Mouse (Mus musculus): ENCODE data around the gene Psmd13. TPM values are rescaled to one million over a fixed set of nuclear protein-coding genes. Genes with fewer than 3 reads are reported as not detected.

The Psmd13 gene
- total and polyA plus RNA-seq, 2 experiments from 2014 or later: 107 to 265 TPM

- Histone ChIP-seq H3K4me3 (ENCODE audit: low read depth, low read length) (no peak overlapping the region), H3K9me3 (ENCODE audit: low read length) (no peaks in the 10 kb centered on the region), H3K27ac (ENCODE audit: low read depth, low read length) (no peak overlapping the region), H3K36me3 (ENCODE audit: insufficient read depth, low read length) (no peaks in the 10 kb centered on the region), H3K4me1 (ENCODE audit: insufficient read depth, low read length) (no peaks in the 10 kb centered on the region; the same call in 1 of the 2 replicates), H3K4me2 (ENCODE audit: low read depth, low read length, poor library complexity, severe bottlenecking) (no peak overlapping the region), H3K9ac (replicated peaks; ENCODE audit: low read length, poor library complexity, severe bottlenecking) (no peak overlapping the region), H3K27me3 (ENCODE audit: insufficient read depth, low read length) (no peaks in the 10 kb centered on the region)
- WGBS: 92% methylated on average over 10 of the region's 10 CpGs
- ATAC-seq (ENCODE audit: low FRiP score): no peak
- no peak for DNase-seq (ENCODE audit: low spot score)
- no peak for TF ChIP-seq CTCF (IDR thresholded peaks at IDR 0.05)
Observed at GRCm38 (mm10) chr7:140946311-140946710, 64.5 kb downstream of the Psmd13 start.

GRCm38 (mm10) chr7:140946980-140947379 lies 65.2 kb downstream of the Psmd13 start:
- Histone ChIP-seq H3K27me3 (ENCODE audit: insufficient read depth, low read length) (no peaks in the 10 kb centered on the region), H3K4me3 (ENCODE audit: low read depth, low read length) (no peak overlapping the region), H3K27ac (ENCODE audit: low read depth, low read length) (no peak overlapping the region), H3K4me2 (ENCODE audit: low read depth, low read length, poor library complexity, severe bottlenecking) (no peak overlapping the region), H3K9me3 (ENCODE audit: low read length) (no peaks in the 10 kb centered on the region), H3K36me3 (ENCODE audit: insufficient read depth, low read length) (no peaks in the 10 kb centered on the region), H3K9ac (replicated peaks; ENCODE audit: low read length, poor library complexity, severe bottlenecking) (no peak overlapping the region), H3K4me1 (ENCODE audit: insufficient read depth, low read length) (no peaks in the 10 kb centered on the region)
- 68% methylated on average over 7 of the region's 7 CpGs for WGBS
- ATAC-seq (ENCODE audit: low FRiP score) (no peak), DNase-seq (ENCODE audit: low spot score) (no peak)
- TF ChIP-seq CTCF (IDR thresholded peaks at IDR 0.05): no peak

- WGBS: 90% methylated on average over 8 of the region's 8 CpGs
Observed at GRCm38 (mm10) chr7:140948161-140948560, 66.4 kb downstream of the Psmd13 start.

More at GRCm38 (mm10) chr7:140948161-140948560, 66.4 kb downstream of the Psmd13 start:
- H3K4me2 ChIP-seq (ENCODE audit: low read depth, low read length, poor library complexity, severe bottlenecking): no peak overlapping the region
- no peaks in the 10 kb centered on the region for H3K4me1 ChIP-seq (ENCODE audit: insufficient read depth, low read length)
- DNase-seq (ENCODE audit: low spot score): no peak
- no peaks in the 10 kb centered on the region for H3K9me3 ChIP-seq (ENCODE audit: low read length)
- H3K36me3 ChIP-seq (ENCODE audit: insufficient read depth, low read length): no peaks in the 10 kb centered on the region
- no peak overlapping the region for H3K4me3 ChIP-seq (ENCODE audit: low read depth, low read length)
- H3K27me3 ChIP-seq (ENCODE audit: insufficient read depth, low read length): no peaks in the 10 kb centered on the region
- H3K9ac ChIP-seq (replicated peaks; ENCODE audit: low read length, poor library complexity, severe bottlenecking): no peak overlapping the region
- no peak for ATAC-seq (ENCODE audit: low FRiP score)
- TF ChIP-seq CTCF (IDR thresholded peaks at IDR 0.05): no peak
- H3K27ac ChIP-seq (ENCODE audit: low read depth, low read length): no peak overlapping the region

Other genes starting within 250 kb of the Psmd13 start
- not detected in 2 replicates for gene Olfr53, start 235.5 kb upstream of the Psmd13 start, total RNA-seq (2014; rRNA removed)
- gene Olfr53, start 235.5 kb upstream of the Psmd13 start, polyA plus RNA-seq (2015; fragmentation: Nextera tagmentation; extraction: Ambion mirVana): not detected in 2 replicates
- 0.05 TPM in 1 of 2 replicates, not detected in the other for gene Olfr539, start 222.0 kb upstream of the Psmd13 start, total RNA-seq (2014; rRNA removed)
- gene Olfr539, start 222.0 kb upstream of the Psmd13 start, polyA plus RNA-seq (2015; fragmentation: Nextera tagmentation; extraction: Ambion mirVana): 0.04 TPM in 1 of 2 replicates, not detected in the other
- not detected in 2 replicates for gene Olfr45, start 200.0 kb upstream of the Psmd13 start, total RNA-seq (2014; rRNA removed)
- not detected in 2 replicates for gene Olfr45, start 200.0 kb upstream of the Psmd13 start, polyA plus RNA-seq (2015; fragmentation: Nextera tagmentation; extraction: Ambion mirVana)
- gene Olfr541, start 184.7 kb upstream of the Psmd13 start, total RNA-seq (2014; rRNA removed): not detected in 2 replicates
- gene Olfr541, start 184.7 kb upstream of the Psmd13 start, polyA plus RNA-seq (2015; fragmentation: Nextera tagmentation; extraction: Ambion mirVana): not detected in 2 replicates
- gene Cyp2e1, start 118.2 kb upstream of the Psmd13 start, total RNA-seq (2014; rRNA removed): not detected in 2 replicates
- not detected in 2 replicates for gene Cyp2e1, start 118.2 kb upstream of the Psmd13 start, polyA plus RNA-seq (2015; fragmentation: Nextera tagmentation; extraction: Ambion mirVana)
- gene Syce1, start 94.1 kb upstream of the Psmd13 start, total RNA-seq (2014; rRNA removed): 0.55 TPM in 1 of 2 replicates, not detected in the other
- 0.14 and 0.26 TPM in 2 replicates for gene Syce1, start 94.1 kb upstream of the Psmd13 start, polyA plus RNA-seq (2015; fragmentation: Nextera tagmentation; extraction: Ambion mirVana)
- 30.0 and 37.6 TPM in 2 replicates for gene Zfp941, start 59.8 kb upstream of the Psmd13 start, total RNA-seq (2014; rRNA removed)
- gene Zfp941, start 59.8 kb upstream of the Psmd13 start, polyA plus RNA-seq (2015; fragmentation: Nextera tagmentation; extraction: Ambion mirVana): 26.1 and 30.9 TPM in 2 replicates
- gene Urah, start 47.0 kb upstream of the Psmd13 start, total RNA-seq (2014; rRNA removed): 0.71 TPM in 1 of 2 replicates, not detected in the other
- 0.23 and 0.26 TPM in 2 replicates for gene Urah, start 47.0 kb upstream of the Psmd13 start, polyA plus RNA-seq (2015; fragmentation: Nextera tagmentation; extraction: Ambion mirVana)
- gene Scgb1c1, start 36.4 kb upstream of the Psmd13 start, total RNA-seq (2014; rRNA removed): not detected in 2 replicates
- not detected in 2 replicates for gene Scgb1c1, start 36.4 kb upstream of the Psmd13 start, polyA plus RNA-seq (2015; fragmentation: Nextera tagmentation; extraction: Ambion mirVana)
- gene Odf3, start 34.2 kb upstream of the Psmd13 start, total RNA-seq (2014; rRNA removed): not detected in 2 replicates
- gene Odf3, start 34.2 kb upstream of the Psmd13 start, polyA plus RNA-seq (2015; fragmentation: Nextera tagmentation; extraction: Ambion mirVana): 0.17 and 0.22 TPM in 2 replicates
- 0.27 and 2.5 TPM in 2 replicates for gene Gm45785, start 25.6 kb upstream of the Psmd13 start, total RNA-seq (2014; rRNA removed)
- 0.20 TPM in 1 of 2 replicates, not detected in the other for gene Gm45785, start 25.6 kb upstream of the Psmd13 start, polyA plus RNA-seq (2015; fragmentation: Nextera tagmentation; extraction: Ambion mirVana)
- 81.2 and 127 TPM in 2 replicates for gene Ric8a, start 25.0 kb upstream of the Psmd13 start, total RNA-seq (2014; rRNA removed)
- 91.8 and 98.1 TPM in 2 replicates for gene Ric8a, start 25.0 kb upstream of the Psmd13 start, polyA plus RNA-seq (2015; fragmentation: Nextera tagmentation; extraction: Ambion mirVana)
- 19.1 and 26.0 TPM in 2 replicates for gene Bet1l, start 24.4 kb upstream of the Psmd13 start, total RNA-seq (2014; rRNA removed)
- 49.9 and 53.9 TPM in 2 replicates for gene Bet1l, start 24.4 kb upstream of the Psmd13 start, polyA plus RNA-seq (2015; fragmentation: Nextera tagmentation; extraction: Ambion mirVana)
- 55.5 and 66.3 TPM in 2 replicates for gene Sirt3, start 341 bp downstream of the Psmd13 start, total RNA-seq (2014; rRNA removed)
- gene Sirt3, start 341 bp downstream of the Psmd13 start, polyA plus RNA-seq (2015; fragmentation: Nextera tagmentation; extraction: Ambion mirVana): 60.9 and 72.3 TPM in 2 replicates
- gene Cox8b, start 18.5 kb downstream of the Psmd13 start, total RNA-seq (2014; rRNA removed): not detected in 2 replicates
- gene Cox8b, start 18.5 kb downstream of the Psmd13 start, polyA plus RNA-seq (2015; fragmentation: Nextera tagmentation; extraction: Ambion mirVana): not detected in 2 replicates
- gene Nlrp6, start 38.9 kb downstream of the Psmd13 start, total RNA-seq (2014; rRNA removed): 0.24 and 0.82 TPM in 2 replicates
- 0.90 and 0.99 TPM in 2 replicates for gene Nlrp6, start 38.9 kb downstream of the Psmd13 start, polyA plus RNA-seq (2015; fragmentation: Nextera tagmentation; extraction: Ambion mirVana)
- gene Pgghg, start 59.4 kb downstream of the Psmd13 start, total RNA-seq (2014; rRNA removed): 7.8 and 10.5 TPM in 2 replicates
- 4.3 and 4.4 TPM in 2 replicates for gene Pgghg, start 59.4 kb downstream of the Psmd13 start, polyA plus RNA-seq (2015; fragmentation: Nextera tagmentation; extraction: Ambion mirVana)
- gene Ifitm5, start 68.3 kb downstream of the Psmd13 start, total RNA-seq (2014; rRNA removed): 0.99 TPM in 1 of 2 replicates, not detected in the other
- 0.63 TPM in 1 of 2 replicates, not detected in the other for gene Ifitm5, start 68.3 kb downstream of the Psmd13 start, polyA plus RNA-seq (2015; fragmentation: Nextera tagmentation; extraction: Ambion mirVana)
- not detected in 2 replicates for gene Gm45717, start 74.0 kb downstream of the Psmd13 start, total RNA-seq (2014; rRNA removed)
- gene Gm45717, start 74.0 kb downstream of the Psmd13 start, polyA plus RNA-seq (2015; fragmentation: Nextera tagmentation; extraction: Ambion mirVana): 0.81 TPM in 1 of 2 replicates, not detected in the other
- gene Ifitm2, start 74.0 kb downstream of the Psmd13 start, total RNA-seq (2014; rRNA removed): 66.6 and 79.1 TPM in 2 replicates
- 200 and 218 TPM in 2 replicates for gene Ifitm2, start 74.0 kb downstream of the Psmd13 start, polyA plus RNA-seq (2015; fragmentation: Nextera tagmentation; extraction: Ambion mirVana)
- 9.7 and 16.3 TPM in 2 replicates for gene Ifitm1, start 85.3 kb downstream of the Psmd13 start, total RNA-seq (2014; rRNA removed)
- 14.6 and 21.2 TPM in 2 replicates for gene Ifitm1, start 85.3 kb downstream of the Psmd13 start, polyA plus RNA-seq (2015; fragmentation: Nextera tagmentation; extraction: Ambion mirVana)
- gene Ifitm3, start 128.8 kb downstream of the Psmd13 start, total RNA-seq (2014; rRNA removed): 22.5 and 39.3 TPM in 2 replicates
- 67.8 and 80.5 TPM in 2 replicates for gene Ifitm3, start 128.8 kb downstream of the Psmd13 start, polyA plus RNA-seq (2015; fragmentation: Nextera tagmentation; extraction: Ambion mirVana)
- gene Ifitm6, start 136.0 kb downstream of the Psmd13 start, total RNA-seq (2014; rRNA removed): 0.99 and 1.1 TPM in 2 replicates
- 0.81 and 0.83 TPM in 2 replicates for gene Ifitm6, start 136.0 kb downstream of the Psmd13 start, polyA plus RNA-seq (2015; fragmentation: Nextera tagmentation; extraction: Ambion mirVana)
- gene Gm17387, start 147.2 kb downstream of the Psmd13 start, total RNA-seq (2014; rRNA removed): not detected in 2 replicates
- not detected in 2 replicates for gene Gm17387, start 147.2 kb downstream of the Psmd13 start, polyA plus RNA-seq (2015; fragmentation: Nextera tagmentation; extraction: Ambion mirVana)
- gene B4galnt4, start 179.1 kb downstream of the Psmd13 start, total RNA-seq (2014; rRNA removed): 133 and 146 TPM in 2 replicates
- gene B4galnt4, start 179.1 kb downstream of the Psmd13 start, polyA plus RNA-seq (2015; fragmentation: Nextera tagmentation; extraction: Ambion mirVana): 52.1 and 53.9 TPM in 2 replicates
- 0.49 TPM in 1 of 2 replicates, not detected in the other for gene Pkp3, start 196.2 kb downstream of the Psmd13 start, total RNA-seq (2014; rRNA removed)
- not detected in 2 replicates for gene Pkp3, start 196.2 kb downstream of the Psmd13 start, polyA plus RNA-seq (2015; fragmentation: Nextera tagmentation; extraction: Ambion mirVana)
- gene Sigirr, start 218.6 kb downstream of the Psmd13 start, total RNA-seq (2014; rRNA removed): 1.1 and 3.9 TPM in 2 replicates
- 1.8 and 2.0 TPM in 2 replicates for gene Sigirr, start 218.6 kb downstream of the Psmd13 start, polyA plus RNA-seq (2015; fragmentation: Nextera tagmentation; extraction: Ambion mirVana)
- gene Ano9, start 235.8 kb downstream of the Psmd13 start, total RNA-seq (2014; rRNA removed): 0.33 and 1.1 TPM in 2 replicates
- gene Ano9, start 235.8 kb downstream of the Psmd13 start, polyA plus RNA-seq (2015; fragmentation: Nextera tagmentation; extraction: Ambion mirVana): 0.50 and 0.72 TPM in 2 replicates
- 19.6 and 23.4 TPM in 2 replicates for gene Ptdss2, start 240.4 kb downstream of the Psmd13 start, total RNA-seq (2014; rRNA removed)
- gene Ptdss2, start 240.4 kb downstream of the Psmd13 start, polyA plus RNA-seq (2015; fragmentation: Nextera tagmentation; extraction: Ambion mirVana): 90.9 and 91.0 TPM in 2 replicates